Mouse (Mus musculus) layer of hippocampus, postnatal 10 days (tissue): ENCODE measurements around the gene Hyou1. TPM values are rescaled to one million over a fixed set of nuclear protein-coding genes. Genes with fewer than 3 reads are reported as not detected.
"Not testable (repeated sequence)": the region's sequence is repeated elsewhere in the genome, so short reads cannot be mapped to it uniquely, and the experiment has no call there.

Source experiments
- DNase-seq, 2 experiments: peaks; one replicate each; pipeline ENCODE4 v3.0.0; 2021; ENCODE audit warnings: low spot score in 2 of 2
- long read RNA-seq: library from polyadenylated mRNA; stranded (forward); transcript quantifications from one replicate; pipeline ENCODE4 v2.0.0, GENCODE M21; 2023
- total RNA-seq, 2 experiments: library from RNA; stranded (reverse); gene quantifications; 2 replicates each; pipeline ENCODE4 v1.2.3; 2021

The Hyou1 gene
- 10 to 100 TPM; 87.6 to 89.7 TPM for total RNA-seq
- long read RNA-seq, full-length matches to known transcripts: 19 of 32 reads
- long read RNA-seq, partial matches to known transcripts: 7 of 32 reads
- long read RNA-seq, other reads (novel, unspliced or antisense): 6 of 32 reads

DNA sequence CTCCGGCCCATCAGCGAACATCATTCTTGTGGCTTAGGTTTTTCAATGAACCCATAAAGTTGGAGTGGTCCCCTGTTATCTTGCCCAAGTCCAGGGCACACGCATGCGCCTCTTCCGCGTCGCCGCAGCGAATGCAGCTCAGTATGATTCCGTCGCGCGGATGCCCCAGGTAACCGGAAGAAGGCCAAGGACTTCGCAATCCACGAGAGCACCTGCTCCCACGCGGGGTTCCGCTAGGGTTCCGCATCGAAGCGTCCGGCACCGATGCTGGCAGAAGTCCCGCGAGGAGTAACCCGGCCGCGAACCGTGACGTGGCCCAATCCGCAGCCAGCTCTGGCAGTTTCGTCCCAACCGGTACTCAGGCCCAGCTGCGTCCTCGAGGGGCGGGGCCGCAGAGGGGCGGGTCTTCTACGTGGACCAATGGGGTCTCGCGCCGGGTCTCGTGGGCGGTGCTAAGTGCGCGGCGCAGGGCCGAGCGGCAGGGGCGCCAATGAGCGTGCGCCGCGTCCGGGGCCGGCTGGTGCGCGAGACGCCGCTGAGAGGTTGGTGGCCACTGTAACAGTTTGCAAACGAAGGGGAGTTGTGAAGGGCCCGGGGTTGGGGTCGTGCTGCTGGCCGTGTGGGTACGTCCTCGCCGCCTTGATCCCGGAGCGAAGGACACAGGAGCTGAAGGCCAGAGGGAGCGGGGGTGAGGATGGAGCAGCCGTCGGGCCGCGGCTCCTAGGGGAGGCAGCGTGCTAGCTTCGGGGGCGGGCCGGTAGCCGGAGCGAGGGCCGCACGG, at the start of gene Hyou1:
TSS of gene Hyou1 (plus strand) at position 437 of the 781 bp plus-strand sequence.
- DNase-seq: peak; percentile 99

DNA sequence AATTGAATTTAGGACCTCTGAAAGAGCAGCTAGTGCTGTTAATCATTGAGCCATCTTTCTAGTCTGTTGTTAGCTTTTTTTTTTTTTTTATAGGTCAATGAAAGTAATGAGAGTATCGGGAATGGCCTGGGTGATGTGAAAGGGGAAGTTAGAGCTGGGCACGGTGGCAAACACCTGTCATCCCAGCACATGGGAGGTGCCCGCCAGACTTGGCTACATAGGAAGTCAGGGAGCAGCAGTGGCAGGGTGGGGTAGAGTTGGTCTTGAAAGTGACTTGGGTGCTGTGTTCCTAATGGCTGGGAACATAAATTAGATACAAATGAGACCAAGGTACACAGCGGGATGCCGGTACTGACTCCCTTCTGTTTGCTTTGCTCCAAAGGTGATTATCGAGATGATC, 48.6 kb upstream of the Hyou1 start:
- DNase-seq: no peak

DNA sequence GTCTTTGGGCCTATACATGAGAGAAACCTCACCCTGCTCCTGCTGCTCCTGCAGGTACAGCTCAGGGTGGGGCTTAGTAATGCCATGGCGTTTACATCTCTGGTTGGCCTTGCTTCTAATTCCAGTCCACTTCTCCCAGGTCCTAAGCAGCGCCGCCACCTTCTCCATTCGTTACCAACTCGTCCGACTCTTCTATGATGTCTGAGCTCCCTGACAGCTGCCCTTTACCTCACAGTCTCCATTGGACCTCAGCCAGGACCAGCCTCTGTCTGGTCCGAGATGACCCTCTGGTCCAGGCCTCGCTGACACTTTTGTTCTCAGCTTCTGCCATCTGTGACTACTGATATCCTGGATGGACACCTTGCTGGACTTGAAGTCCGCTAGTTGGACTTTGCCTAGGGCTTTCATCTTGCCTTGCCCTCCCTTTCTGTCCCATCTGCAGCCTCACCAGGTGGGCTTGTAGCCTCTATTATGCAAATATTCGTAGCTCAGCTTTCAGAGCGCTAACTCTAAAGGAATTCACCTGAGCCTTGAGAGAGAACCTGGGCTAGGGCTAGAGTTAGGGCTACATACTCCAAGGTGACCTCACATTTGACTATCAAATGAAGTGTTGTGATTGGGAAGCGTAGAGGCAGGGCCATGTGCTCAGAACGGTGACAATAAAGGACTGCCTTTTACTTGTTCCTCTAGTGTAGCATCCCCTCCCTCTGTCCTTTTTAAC, 46.2 kb upstream of the Hyou1 start:
- no peak for DNase-seq

DNA sequence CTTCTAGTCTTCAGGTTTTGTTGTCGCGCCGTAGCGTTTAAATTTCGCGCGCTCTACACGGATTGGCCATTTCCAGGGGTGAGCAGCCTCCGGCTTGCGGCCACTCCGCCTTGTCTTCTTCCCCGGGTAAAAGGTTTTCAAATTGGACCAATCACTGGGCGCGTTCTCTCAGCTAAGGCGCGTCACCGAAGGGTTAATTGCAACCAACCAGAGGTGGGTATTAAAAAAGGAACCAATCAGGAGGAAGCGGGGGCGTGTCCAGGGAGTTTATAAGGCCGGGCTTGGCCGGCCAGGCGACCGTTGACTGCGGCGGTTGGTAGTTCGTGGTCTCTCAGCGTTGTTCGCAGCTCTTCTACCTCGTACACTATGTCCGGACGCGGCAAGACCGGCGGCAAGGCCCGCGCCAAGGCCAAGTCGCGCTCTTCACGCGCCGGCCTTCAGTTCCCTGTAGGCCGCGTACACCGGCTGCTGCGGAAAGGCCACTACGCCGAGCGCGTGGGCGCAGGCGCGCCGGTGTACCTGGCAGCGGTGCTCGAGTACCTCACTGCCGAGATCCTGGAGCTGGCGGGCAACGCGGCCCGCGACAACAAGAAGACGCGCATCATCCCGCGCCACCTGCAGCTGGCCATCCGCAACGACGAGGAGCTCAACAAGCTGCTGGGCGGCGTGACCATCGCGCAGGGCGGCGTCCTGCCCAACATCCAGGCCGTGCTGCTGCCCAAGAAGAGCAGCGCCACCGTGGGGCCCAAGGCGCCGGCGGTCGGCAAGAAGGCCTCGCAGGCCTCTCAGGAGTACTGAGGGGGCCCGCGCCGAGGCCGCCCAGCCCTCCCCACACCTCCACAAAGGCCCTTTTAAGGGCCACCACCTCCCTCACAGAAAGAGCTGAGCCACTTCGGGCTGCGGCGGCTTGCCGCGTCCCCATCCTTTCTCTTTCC, 44.6 kb upstream of the Hyou1 start, which contains the start of gene H2afx:
TSS of gene H2afx (plus strand) at position 299 of the 935 bp plus-strand sequence.
- DNase-seq: peak; percentile 97 to 98

DNA sequence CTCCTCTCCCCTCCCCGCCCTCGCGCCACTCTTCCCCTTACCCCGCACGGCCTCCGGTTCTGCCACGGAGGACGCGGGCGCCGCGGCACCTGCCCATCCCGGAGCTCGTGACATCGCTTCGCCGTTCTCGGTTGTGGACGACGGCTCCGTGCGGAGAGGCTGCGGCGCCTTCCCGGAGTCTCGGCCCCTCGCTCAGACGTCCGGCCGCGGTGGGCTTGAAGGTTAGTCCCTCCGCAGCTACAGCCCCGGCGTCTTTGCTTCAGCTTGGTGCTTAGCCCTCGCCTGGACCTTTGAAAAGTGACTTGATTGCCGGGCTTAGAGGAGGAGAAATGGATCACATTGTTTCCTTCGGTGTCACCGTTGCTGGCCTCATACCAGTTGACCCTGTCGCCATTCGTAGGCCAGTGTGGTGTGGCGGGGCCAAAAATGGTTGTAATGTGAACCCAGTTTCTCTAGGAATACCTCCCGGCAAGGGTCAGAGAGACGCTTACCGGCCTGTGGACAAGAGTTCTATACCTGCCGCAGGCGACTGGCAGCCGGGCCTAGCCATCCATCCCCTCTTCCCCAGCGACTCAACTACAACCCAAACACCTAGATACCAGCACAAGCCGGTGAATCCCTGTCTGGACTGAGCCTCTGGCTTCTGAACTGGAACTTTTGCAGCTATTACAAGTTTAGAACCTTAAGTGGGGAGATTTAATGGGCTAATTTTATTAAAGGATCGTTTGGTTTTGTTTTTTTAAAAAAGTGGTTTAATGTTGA, 43.8 kb upstream of the Hyou1 start:
- peak; percentile 29 to 39 for DNase-seq

DNA sequence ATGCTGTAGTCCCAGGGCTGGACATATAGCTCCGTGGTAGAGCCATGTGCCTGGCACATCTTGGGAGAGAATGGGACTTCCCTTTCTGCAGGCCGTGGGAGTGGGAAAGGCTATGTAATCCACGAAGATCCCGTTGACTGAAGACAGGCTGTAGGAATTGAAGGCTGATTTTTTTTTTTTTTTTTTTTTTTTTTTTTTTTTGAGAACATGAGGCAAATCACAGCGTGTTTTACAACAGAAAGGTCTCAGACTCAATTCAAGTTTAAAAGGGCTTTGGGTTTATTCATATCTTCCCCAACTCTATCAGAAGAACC, 43.2 kb upstream of the Hyou1 start:
- DNase-seq: no peak

DNA sequence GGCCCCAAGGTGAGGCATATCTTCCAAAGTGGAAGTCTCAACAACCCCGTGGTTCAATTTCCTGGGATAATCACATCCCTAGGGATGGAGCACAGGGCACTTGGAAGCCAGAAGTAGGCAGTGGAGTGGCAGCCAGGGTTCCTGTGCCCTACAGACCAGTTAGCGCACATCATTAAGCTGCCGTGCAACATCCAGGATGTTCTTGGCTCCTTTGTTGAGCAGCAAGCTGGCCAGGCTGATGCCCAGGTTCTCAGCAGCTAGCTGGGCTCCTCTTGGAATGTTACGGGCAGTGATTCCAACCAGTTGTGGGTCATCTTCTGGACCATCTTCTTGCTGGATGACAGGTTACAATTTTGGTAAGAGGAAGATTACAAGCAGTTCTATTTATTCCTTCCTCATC, 42.8 kb upstream of the Hyou1 start:
- not testable (repeated sequence) for DNase-seq

DNA sequence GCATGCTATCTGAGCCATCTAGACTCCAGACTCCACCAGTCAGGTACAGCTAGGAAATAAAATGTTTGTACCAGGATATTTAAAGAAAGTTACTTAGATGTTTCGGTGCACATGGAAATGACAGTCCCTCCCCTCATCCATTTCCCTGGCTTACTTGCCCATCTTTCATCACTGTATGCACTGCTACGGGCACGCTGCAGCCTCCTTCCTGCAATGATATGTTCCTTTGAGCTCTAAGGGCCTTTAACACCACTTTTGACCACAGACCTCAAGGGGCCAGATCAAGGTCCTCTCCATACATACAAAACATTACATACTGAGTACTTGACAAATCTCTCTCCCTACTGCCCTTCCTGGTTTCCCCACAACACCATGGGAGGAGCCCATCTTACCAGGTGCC, 42.3 kb upstream of the Hyou1 start:
- DNase-seq: no peak

DNA sequence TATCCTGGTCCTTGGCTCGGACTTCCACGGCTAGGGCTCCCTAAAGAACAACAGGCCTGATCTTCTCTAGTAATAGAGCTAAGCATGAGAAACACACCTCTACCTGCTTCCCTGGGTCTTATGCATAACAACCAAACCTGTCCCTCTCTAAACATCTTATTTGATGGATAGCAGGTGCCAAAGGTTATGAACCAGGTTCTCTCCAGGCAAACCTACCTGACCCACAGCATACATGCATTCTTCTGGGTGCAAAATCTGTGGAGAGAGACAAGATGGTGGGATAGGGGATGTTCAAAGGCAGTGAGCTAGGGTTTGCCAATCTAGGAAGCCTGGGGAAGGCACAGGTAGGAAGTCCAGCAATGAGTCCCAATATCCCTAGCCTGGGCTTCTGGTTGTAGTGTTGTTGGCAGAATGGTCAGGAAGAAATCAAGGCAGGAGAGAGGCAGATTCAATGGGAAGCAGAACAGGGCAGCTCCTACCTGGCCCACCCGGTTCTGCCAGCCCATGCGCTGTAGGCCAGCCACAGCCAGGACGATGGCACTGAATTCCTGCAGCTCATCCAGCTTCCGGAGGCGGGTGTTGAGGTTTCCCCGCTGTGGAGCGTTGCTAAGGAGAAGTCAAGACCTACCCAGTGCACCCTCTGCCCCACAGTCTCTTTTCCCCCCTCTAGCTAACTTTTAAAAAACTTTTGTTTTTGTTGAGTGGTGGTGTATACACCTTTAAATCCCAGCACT, 41.7 kb upstream of the Hyou1 start:
- no peak for DNase-seq

DNA sequence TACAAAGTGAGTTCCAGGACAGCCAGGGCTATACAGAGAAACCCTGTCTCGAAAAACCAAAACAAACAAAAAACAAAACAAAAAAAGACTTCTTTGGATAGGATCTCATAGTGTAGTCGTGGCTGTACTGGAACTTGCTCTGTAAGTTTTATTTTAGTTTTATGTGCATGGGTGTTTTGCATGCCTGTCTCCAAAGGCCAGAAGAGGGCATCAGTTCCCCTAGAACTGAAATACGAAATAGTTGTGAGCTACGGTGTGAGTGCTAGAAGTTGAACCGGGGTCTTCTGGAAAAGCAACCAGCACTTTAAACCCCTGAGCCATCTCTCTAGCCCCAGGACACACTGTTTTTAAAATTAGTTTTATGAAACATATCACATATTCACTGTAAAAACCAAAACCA, 40.7 kb upstream of the Hyou1 start:
- no peak for DNase-seq

DNA sequence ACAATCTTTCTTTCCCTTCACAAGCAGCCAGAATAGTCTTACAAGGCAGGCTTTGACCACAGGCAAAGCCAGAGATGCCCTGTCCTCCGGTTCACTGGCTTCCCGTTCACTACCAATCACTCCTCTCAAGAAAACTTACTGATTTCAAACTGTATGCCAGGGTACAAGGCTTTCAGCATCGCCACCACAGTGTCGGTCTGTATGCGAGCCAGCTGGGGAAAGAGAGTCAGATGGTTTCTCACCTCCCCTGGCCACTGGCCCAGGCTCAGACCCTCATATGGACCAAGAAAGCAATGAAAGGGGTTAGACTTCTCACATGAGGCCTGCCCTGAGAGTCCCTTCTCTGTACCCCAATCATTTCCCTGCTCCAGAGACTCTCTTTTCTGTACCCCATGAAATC, 37.8 kb upstream of the Hyou1 start:
- no peak for DNase-seq

DNA sequence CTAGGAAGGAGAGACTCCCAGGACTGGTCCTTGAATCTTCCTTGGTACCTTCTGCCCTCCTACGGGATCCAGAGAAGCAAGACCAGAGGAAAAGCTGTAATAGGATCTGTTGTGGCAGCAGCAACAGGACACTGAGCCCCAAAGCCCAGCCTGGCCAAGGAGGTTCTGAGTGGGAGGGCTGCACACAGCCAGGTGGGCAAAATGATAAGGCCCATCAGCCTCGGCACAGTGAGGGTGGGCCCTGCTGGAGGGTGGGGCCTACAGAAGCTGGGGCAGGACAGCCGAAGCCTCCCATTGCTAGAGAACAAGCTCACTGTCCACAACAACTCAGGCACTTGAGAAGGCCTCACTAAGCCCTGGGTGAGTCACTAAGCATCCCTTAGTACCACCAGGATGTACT, 37.1 kb upstream of the Hyou1 start:
- no peak for DNase-seq

DNA sequence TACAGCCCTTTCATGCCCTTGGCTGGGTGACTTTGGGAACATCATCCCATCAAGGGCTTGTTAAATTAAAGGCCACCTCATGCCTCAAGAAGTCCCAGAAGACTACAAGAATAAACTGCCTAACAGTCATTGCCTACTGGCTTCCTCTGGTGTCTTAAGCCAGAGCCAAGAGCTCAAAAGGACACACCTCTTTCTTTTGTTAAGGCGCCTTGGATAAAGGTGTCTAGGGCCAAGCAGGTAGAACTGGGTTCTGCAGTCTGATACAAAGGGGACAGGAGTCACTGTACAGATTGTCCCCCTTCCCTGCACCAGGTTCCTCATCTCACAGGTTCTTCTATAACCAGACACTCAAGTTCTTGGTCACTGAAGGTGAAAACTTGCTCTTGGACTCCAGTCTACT, 36.7 kb upstream of the Hyou1 start:
- no peak for DNase-seq

DNA sequence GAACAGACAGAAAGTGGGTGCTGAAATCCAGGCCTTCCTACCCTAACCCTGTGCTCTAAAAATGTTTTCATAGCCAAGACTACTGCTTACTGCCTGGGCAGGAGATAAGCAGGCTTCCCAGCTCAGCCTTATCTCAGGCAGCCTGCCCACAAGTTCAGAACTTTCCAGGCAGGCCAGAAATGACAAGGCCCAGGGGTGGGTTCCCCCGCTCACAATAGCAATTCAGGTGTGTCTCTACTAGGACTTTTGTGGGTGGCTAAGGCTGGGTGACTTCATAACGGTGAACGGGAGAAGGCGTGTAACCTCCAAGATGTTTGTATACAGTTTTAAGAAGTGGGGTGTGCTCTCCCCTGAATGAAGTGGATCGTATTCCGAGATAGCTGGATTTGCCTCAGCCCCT, 36.0 kb upstream of the Hyou1 start:
- DNase-seq: no peak

DNA sequence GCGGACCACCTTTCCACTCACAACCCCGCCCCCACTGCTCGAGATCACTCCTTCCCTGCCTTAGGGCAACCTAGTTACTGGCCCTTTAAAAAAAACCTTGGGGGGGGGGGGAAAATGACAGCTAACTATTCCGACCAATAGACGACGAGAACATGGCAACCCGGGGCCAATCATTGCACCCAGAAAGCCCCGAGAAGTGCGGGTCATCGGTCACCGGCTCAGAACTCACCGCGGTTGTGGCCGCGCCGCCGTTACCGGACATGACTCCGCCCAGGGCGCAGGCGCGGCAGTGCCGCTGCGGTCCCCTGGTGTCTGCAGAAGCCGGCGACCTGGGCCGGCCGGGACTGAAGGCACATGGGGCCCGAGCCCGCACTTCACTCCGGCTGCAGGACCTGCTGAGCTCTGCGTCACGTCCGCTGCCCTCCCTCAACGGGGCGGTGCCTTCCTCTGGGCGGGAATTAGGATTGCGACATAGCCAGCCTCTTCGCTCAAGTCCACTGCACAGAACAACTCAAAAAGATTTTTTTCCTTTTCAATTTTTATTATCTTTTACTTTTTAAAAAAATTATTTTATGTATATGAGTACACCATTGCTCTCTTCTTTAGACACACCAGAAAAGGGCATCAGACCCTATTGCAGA, 35.4 kb upstream of the Hyou1 start, which contains the start of gene Hmbs:
TSS of gene Hmbs (minus strand) at position 448 of the 641 bp plus-strand sequence.
- DNase-seq: peak; percentile 83 to 87

DNA sequence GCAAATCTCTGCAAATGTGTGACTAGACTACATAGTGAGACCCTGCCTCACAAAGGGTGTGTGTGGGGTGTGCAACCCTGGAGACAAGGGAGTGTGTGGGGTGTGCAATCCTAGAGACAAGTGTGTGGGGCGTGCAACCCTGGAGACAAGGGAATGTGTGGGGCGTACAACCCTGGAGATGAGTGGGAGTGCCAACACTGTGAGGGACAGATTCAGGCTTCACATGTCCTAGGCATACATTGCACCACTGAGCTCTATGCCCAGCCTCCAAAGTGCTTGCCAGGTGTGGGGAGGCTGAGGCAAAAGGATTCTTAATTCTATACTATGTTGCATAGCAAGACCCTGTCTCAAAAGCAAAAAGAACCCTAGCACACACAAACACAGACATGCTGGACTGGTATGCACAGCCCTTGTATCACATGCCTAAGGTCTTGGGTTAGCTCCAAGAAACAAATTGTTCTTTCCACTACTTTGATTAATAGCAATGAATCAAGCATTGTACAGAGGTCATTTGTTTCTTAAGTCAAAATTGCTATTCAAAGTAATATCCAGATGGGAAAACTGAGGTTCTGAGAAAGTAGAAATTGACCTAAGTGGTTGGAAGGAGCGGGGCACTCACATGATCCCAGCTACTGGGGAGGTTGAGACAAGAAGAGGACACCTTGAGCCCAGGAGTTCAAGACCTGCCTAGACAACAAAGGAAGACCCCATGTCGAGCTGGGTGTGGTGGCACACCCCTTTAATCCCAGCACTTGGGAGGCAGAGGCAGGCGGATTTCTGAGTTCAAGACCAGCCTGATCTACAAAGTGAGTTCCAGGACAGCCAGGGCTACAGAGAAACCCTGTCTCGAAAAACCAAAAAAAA, 33.5 kb upstream of the Hyou1 start:
- DNase-seq: no peak

DNA sequence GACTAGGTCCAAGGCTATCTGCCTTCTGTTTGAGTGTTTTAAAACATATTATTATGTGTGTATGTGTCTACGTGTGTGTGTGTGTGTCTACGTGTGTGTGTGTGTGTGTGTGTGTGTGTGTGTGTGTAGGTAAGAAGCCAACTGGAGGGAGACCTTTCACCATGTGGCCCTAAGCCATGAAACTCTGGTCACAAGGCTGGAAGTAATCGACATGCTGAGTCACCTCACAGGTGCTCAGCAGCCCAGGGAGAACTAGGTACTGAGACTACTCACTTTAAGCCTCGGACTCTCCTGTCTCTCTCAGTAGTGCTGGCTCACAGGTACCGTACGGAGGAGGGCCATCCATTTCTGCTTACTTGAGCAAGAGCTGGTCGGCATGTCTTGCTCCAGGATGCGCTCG, 32.1 kb upstream of the Hyou1 start:
- DNase-seq: no peak

DNA sequence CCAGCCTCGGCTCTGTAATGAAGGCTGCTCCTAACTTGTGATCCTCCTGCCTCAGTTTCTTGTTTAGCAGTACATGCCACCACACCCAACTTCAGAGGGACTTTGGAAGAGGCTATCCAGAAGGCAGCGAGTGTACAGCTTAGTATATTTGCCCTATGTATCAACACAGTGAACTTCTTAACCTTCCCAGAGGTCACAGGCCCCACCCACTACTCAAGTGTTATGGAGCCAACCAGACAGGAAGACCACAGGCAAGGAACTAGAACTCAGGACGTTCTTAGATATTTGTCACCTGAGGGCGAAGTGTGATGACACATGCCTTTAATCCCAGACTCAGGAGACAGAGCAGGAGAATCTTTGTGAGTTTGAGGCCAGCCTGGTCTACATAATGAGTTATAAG, 31.7 kb upstream of the Hyou1 start:
- no peak for DNase-seq
